Mouse (Mus musculus) erythroblast, embryonic 14.5 days (primary cell): ENCODE measurements around the gene Scamp4.

ENCODE experiments used
- GATA1 ChIP-seq: IDR thresholded peaks from 2 replicates; pipeline ENCODE4 v1.6.1; 2012; ENCODE audit warnings: low read length, inconsistent platforms, mixed read lengths
- TAL1 ChIP-seq: IDR thresholded peaks from 3 replicates; pipeline ENCODE4 v1.6.1; 2012; ENCODE audit warnings: low read length, inconsistent platforms, mixed read lengths

GRCm38 (mm10) chr10:80578911-80579310 lies 23.8 kb upstream of the Scamp4 start:
- TF ChIP-seq GATA1 (no peak), TAL1 (no peak)
